In the genomic region with DNA sequence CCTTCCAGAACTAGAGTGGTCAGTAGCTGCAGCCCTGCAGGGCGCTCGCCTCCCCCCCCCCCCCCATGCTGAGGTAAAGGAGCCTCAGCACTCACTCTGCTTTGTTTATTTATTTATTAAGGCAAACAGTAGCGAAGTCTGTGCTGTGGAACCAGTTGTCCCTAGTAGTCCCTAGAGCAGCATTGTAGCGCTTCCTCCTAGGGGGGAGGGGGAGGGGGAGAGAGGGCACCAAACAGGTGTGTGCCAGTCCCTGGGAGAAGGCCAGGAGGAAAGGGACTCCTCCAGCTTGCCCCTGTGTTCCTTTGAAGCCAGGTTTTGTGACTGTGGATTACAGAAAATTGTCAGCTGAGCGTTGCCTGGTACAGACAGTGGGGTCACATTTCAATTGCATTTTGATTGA, we compare ENCODE assay signal across 9 mouse cellular contexts. TPM values are rescaled to one million over a fixed set of nuclear protein-coding genes. Genes with fewer than 3 reads are reported as not detected.
DNase-seq lines count a peak whose midpoint lies in the region; ATAC-seq and TF ChIP-seq lines count a peak whose summit lies in the region.
"Had no signal": no experiment of that assay in that cellular context is flagged by ENCODE, and none has a peak within 500 bp of the region (broad histone marks: within the 10 kb centered on the region; RNA-seq: fewer than 3 reads in every experiment).

No protein-coding gene starts in this region.

- H3K4me3 ChIP-seq in kidney, adult 2 months (ENCODE audit: insufficient read depth, low read depth, low read length): no peak overlapping the region

- peak; percentile 73 for DNase-seq in cerebellum, adult 9-11 months
- DNase-seq in kidney, adult 2 months: peak; percentile 29
- DNase-seq in kidney, postnatal 10 days: no peak
- DNase-seq in urinary bladder, postnatal 14 days (ENCODE audit: low spot score): peak; percentile 55
- DNase-seq in urinary bladder, adult 18-20 months (ENCODE audit: low spot score in 2 of 2): no peak
- no peak for DNase-seq in frontal cortex, postnatal 10 days (ENCODE audit: low spot score in 2 of 2)
- DNase-seq in B cell, adult 2 months: no peak

- H3K27ac ChIP-seq in kidney, adult 2 months (ENCODE audit: insufficient read depth, low read depth, low read length): 0 out of 2 replicates have a peak overlapping the region, but pooled peaks have one; percentile 2

- TF ChIP-seq CTCF in kidney, adult 2 months (conservative IDR thresholded peaks at IDR 0.05; ENCODE audit: insufficient read depth, insufficient read length, low read depth, low read length): no peak

- TF ChIP-seq POLR2A in kidney, adult 2 months (IDR thresholded peaks at IDR 0.05; ENCODE audit: low read depth, low read length): no peak

- no peaks in the 10 kb centered on the region for H3K27me3 ChIP-seq in kidney, adult 2 months (replicated peaks; ENCODE audit: control insufficient read depth, insufficient read depth, low read length)

- ATAC-seq in cerebellum, adult (ENCODE audit: insufficient number of reproducible peaks, low FRiP score, low TSS enrichment): no peak
- ATAC-seq: intestine, postnatal 0 days had no signal

- H3K4me1 ChIP-seq in kidney, adult 2 months (ENCODE audit: control insufficient read depth, insufficient read depth, low read length): peaks cover 38% of the 10 kb centered on the region

- WGBS in kidney, adult 2 months: 42% methylated on average over 5 of the region's 5 CpGs

- no peaks in the 10 kb centered on the region for H3K36me3 ChIP-seq in kidney, adult 2 months (ENCODE audit: control insufficient read depth, insufficient read depth, low read length)

RNA-seq across cellular contexts. Expression of a gene that starts 4.8 kb away (rescaled TPM):
- polyA plus RNA-seq in kidney, adult 2 months (2012; rRNA removed): 49.1 and 52.2 TPM in 2 replicates

Comparison
In these comparisons a context has a peak if more than half of its experiments do, and no peak if none do; other contexts are left out.
1. DNase-seq: peak in cerebellum, adult 9-11 months (single experiment), kidney, adult 2 months (single experiment) and urinary bladder, postnatal 14 days (single experiment); none in kidney, postnatal 10 days (single experiment), urinary bladder, adult 18-20 months (0 of 2), frontal cortex, postnatal 10 days (0 of 2) and B cell, adult 2 months (0 of 2).